Mouse (Mus musculus): ENCODE data around the gene Fndc3a. TPM values are rescaled to one million over a fixed set of nuclear protein-coding genes. Genes with fewer than 3 reads are reported as not detected.

Fndc3a gene
- polyA plus RNA-seq, 1 experiment from 2014 or later: 45.4 TPM

Other genes starting within 250 kb of the Fndc3a start
- not detected in 2 replicates for gene Gm9195, start 218.2 kb downstream of the Fndc3a start, polyA plus RNA-seq (2016; fragmentation: Nextera tagmentation; extraction: Ambion mirVana)

Data from forebrain, embryonic 12.5 days (tissue).